Mouse (Mus musculus) testis, postnatal 14 days (tissue): ENCODE results near the gene Rab3b.

Experiments
- DNase-seq: peaks from one replicate; pipeline ENCODE4 v3.0.0; 2021; ENCODE audit warnings: low spot score

The Rab3b gene

DNA sequence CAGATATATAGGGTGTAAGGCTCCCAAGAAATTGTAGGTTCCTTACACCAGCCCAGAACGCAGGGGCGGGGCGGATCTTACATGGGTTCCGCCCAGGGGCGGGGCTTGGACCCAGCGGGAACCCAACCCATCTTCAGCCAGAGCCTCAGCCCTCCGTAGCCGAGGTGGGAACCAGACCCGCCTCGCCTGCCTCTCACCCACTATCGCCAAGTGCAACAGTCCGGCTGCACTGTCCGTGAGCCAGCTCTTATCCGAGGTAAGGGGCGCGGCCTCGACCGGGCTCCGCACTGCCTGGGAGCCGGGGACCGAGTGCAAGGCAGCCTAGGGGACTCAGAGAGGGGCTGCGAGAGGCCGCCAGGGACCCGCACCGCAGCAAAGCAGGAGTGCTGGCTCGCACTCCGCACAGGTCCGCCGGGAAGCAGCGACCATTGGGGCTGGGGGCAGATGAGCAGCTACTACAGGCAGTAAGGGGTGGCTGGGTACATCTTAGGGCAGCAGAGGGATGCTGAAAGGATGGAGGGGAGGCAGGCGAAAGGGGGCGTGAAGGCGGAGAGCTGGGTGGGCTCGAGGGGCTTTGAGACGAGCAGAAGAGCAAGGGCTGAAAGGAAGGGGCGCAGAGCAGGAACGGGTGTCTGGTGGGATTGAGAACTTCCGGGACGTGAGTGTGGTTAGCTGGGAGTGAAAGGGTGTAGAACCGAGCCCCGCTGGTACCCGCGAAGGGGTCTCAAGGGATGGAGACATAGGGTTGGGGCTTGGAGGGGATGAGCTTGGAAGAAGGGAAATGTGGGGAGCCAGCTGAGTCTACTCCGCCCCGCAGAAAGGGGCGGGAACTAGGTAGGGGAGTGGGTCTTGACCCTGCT, at the start of gene Rab3b:
Gene Rab3b, plus strand, starts transcription at position 101 of the 860 bp plus-strand sequence.
- DNase-seq = peak; percentile 60

DNA sequence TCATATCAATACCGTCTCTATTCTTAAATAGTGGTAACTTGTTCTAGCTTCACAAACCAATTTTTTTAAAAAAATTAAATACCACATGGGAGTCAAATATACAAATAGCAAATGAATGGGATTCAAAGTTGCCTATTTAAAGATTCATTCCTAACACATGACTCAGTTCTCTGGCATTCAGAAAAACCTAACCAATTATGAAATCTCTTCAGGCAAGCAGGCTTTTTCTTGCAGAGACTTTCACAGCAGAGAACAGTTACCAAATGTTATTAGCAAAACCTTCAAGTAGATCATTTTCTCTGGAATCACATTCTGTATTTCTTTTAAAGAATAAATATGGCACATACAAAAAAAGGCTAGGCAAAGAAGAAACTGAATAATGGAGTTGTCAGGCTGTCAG, 48.2 kb upstream of the Rab3b start:
- no peak for DNase-seq

GRCm38 (mm10) chr4:108832916-108833827, 45.7 kb upstream of the Rab3b start, which contains the start of gene Btf3l4:
Btf3l4 (minus strand) TSS chr4:108833614.
- DNase-seq = peak; percentile 92

GRCm38 (mm10) chr4:108833828-108834114, 45.1 kb upstream of the Rab3b start:
- no peak for DNase-seq

DNA sequence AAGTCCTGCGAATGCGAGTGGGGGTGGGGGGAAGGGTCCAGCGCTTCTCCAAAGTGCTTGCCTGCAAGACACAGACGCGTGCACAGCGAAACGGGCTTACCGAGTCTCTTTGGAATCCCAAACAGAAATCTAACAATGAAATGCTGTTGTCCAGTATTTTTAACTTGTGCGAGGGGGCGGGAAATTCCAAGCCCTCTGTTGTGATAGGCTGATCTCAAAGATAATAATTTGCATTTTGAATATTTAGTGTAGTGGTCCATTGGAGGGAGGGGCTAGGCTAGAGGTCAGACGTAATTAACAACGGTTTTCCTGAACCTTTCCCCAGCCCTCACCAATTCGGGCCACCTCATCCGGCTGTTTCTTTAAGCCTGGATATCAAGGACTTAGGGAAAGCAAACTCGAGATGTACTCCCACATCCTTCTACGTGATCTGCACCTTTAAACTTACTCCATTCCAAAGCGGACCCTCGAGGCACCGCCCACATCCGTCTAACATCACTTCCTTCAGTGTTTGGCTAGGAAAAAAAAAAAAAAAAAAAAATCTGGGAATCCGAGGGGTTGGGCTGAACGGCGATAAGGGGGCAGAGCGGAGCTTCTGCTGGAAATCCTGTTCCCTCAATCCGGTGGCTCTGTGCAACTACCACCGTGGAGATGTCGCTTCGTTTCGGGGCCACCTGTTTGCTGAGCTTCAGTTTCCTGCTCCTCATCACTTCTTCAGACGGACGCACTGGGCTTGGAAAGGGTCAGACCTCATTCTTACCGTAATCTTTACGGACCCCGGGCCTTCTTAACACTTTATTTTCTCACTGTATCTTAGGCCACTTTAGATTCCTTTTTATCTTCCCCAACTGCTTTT, 44.5 kb upstream of the Rab3b start, which contains the start of gene Txndc12:
Gene Txndc12, plus strand, starts transcription at position 487 of the 856 bp plus-strand sequence.
- DNase-seq = peak; percentile 85

GRCm38 (mm10) chr4:108834971-108835311, 43.9 kb upstream of the Rab3b start:
- no peak for DNase-seq

GRCm38 (mm10) chr4:108835496-108835895, 43.4 kb upstream of the Rab3b start:
- no peak for DNase-seq

DNA sequence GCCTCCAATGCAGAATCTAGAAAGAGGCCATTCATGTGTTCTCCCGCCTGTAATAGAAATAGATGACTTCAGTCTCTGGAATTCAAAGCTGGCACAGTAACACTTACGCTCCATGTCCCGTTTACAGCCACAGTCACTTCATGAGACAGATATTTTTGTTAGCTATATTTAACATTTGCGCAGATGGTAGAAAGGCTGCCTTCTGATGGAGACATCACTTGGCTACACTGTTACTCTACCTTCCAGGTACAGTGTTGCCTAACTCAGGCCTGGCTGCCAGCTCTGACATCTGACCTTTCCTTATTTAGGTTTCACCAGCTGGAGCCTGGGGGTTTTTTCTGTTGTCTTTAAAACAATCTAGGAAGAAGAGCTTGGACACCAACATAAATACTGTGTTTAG, 40.8 kb upstream of the Rab3b start:
- DNase-seq = peak; percentile 19

DNA sequence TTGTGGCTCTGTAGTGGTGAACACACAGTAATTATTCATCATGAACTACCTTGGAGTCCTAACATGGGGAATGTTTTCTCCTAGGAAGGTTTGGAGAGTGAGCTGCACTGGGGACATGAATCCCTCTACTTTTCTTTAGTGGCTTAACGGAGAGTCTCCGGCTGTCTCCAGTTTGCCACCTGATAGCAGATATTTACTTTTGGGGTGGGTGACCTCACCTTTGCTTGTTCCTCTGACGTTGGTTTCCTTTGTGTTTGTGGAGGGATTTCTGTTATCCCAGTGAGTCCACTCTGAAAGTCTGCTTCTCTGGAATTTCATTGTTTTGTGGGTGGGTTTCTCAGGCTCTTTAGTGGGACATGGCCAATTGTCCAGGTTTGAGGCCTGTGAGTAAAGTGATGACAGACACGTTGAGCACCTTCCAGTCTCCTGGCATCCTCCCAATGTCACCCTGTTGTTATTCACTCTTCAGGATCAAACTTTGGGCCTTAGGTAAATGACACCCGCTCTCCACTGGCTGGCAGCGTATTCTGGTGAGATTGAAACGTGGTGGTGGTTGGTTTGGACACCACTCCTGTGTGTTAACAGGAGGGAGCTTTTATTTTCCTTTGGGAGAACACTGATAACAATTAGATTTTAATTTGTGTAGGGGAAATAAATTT, 36.8 kb upstream of the Rab3b start:
- no peak for DNase-seq

DNA sequence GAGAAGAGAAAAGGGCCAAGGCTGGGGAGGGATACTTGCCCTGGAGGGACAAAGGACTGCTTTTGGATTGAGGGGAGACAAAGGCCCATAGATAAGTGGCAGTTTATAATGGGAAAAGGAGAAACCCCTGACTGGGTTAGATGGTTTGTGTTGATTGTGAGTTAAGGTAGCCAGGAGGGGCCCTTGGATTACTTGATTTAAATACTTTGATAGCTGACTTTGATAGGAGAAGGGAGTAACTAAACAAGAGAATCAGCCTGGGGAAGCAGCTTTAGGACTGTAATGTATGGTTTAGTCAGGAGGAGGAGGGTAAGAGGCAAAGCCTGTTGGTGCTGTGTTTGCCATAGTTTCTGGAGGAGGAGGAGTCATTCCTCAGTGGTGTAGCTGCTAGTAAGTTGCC, 35.5 kb upstream of the Rab3b start:
- no peak for DNase-seq

DNA sequence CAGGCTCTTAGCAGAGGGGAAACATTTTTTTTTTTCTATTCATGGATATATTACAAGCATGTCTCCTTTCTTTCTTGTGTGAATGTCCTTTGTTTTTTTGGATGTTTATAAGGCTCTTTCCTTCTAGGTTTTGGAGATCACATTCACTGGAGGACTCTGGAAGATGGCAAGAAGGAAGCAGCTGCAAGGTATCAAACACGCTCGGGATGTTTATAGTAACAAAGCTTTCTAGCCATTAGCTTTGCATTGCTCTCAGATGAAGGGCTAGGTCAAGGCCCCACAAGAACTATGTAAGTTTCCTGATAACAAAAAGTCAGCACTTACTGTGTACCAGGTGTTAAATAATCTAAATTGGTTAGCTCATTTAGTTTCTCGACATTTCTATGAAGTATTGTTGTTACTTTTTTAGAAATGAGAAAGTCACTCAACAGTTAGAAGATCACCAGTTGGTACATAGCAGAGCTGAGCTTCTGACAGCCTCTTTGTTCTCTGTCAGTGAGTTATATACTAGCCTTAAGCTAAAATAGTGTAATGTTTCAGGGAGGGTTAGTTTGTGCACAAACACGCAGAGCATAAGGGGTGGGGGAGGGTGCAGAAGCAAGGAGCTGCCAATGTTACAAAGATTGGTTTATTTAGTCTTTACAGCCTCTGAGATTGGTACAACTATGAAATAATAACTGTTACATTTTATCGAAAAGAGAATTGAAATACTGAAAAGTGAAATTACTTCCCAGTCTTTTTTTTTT, 32.9 kb upstream of the Rab3b start:
- DNase-seq = no peak

GRCm38 (mm10) chr4:108847715-108848504, 31.0 kb upstream of the Rab3b start, which contains the start of gene Kti12:
Kti12 (plus strand) TSS chr4:108847785.
- DNase-seq = peak; percentile 86

DNA sequence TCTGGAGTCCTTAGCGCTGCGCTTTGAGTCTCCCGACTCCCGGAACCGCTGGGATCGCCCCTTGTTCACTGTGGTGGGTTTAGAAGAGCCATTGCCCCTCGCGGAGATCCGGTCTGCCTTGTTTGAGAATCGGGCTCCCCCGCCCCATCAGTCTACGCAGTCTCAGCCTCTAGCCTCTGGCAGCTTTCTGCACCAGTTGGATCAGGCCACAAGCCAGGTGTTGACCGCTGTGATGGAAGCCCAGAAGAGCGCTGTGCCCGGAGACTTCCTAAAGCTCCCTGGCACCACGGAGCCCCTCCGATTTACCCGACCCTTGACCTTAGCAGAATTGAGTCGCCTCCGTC, 30.4 kb upstream of the Rab3b start, which contains the start of gene A730015C16Rik:
Gene A730015C16Rik, minus strand, starts transcription at position 115 of the 344 bp plus-strand sequence.
- DNase-seq = no peak

GRCm38 (mm10) chr4:108866806-108867205, 12.1 kb upstream of the Rab3b start:
- DNase-seq = no peak

DNA sequence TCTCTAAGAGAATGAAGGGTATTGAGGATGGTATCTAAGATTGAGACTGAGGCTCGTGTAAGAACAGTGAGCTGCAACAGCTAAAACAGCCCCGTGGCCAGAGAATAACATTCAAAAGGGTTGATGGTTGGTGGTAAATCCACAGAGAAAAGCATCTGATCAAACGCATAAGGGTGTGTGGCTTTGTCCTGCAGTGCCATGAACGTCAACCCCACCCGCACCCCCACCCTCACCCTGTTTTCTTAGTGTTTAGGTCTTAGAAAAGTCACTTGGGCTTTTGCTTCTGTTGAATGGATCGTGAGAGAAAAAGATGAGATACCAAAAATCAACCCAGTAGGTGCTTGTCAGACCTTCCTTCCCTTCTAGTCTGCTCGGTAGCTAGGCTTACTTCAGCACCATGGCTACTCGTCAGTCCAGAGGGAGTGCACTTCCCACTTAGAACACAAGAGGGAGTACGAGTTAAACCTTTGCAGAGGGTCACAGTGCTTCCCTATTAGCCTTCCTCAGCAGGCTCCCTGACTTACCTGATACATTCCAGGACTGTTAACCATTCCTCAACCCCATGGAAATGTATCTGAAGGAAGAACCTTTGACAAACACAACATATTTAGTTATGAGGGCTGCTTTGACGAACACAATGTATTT, 9.0 kb upstream of the Rab3b start:
- peak; percentile 75 for DNase-seq

- no peak for DNase-seq
Observed at GRCm38 (mm10) chr4:108873746-108874145, 5.1 kb upstream of the Rab3b start.

GRCm38 (mm10) chr4:108877901-108878300, 962 bp upstream of the Rab3b start:
- no peak for DNase-seq

DNA sequence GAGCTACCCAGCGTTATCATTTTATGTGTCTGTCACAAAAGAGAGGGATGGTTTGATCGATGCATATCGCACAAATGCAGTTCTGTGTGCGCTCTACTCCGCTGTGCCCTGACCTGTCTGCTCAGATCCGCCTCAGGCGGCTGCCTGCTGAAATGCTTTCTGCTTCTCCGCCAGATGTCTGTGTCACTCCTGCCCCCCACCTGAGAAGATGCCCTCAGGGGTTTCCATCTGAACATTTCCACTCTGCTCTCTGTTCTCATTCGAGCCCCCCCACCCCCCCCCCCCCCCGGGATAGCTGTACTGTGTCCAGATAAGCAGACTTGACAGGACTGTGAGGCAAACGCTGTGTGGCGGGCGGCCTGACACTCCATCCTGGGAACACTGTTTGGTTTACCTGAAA, 5.0 kb downstream of the Rab3b start:
- DNase-seq = no peak

DNA sequence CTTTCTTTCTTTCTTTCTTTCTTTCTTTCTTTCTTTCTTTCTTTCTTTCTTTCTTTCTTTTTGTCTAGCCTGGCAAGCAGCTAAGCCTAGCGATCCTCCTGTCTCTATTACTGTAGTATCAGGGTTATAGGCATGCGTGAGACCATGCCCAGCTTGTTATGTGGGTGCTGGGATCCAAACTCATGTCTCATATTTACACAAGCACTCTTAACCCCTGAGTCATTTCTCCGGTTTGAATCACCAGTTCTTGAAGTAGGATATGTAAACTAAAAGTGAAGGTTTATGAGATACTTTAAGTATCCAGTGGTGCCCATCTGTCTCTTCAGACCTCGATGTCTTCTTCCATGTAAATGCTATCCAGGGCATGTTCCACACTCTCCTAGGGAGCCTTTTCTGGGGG, 8.6 kb downstream of the Rab3b start:
- DNase-seq = no peak
